Mouse (Mus musculus) frontal cortex, postnatal 36 days (tissue): ENCODE results near the gene H2-DMb1.
A peak's percentile ranks its signal among the peaks of the same experiment; 100 is the strongest.

Experiments used
- DNase-seq, 2 experiments: peaks; one replicate each; pipeline ENCODE4 v3.0.0; 2022; ENCODE audit warnings: low spot score in 2 of 2

The H2-DMb1 gene

DNA sequence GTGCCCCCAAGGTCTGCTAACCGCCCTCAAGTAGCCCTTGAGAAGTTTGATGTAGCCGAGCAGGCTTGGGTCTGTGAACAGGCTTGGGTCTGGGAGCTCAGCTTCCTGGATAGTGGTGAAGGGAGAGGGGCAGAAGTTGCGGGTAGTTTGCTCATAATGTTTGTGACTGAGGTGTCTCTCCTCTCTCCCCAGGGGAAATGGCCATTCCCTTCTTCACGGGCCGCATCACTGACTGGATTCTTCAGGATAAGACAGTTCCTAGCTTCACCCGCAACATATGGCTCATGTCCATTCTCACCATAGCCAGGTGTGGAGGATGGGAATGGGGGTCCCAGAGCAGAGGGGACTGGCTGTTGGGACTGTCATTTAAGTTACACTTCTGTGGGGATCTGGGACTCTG is 36.1 kb downstream of the H2-DMb1 start:
- no peak for DNase-seq

DNA sequence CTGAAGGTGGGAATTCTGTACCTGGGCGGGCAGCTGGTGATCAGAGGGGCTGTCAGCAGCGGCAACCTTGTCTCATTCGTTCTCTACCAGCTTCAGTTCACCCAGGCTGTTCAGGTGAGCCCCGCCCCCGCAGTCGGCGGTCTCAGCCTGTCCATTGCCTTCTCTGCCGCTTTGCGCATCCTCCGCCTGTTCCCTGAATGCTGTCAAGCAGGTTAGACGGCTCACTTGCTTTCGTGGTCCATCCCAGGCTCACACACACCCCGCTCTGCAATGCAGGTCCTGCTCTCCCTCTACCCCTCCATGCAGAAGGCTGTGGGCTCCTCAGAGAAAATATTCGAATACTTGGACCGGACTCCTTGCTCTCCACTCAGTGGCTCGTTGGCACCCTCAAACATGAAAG is 40.0 kb downstream of the H2-DMb1 start:
- no peak for DNase-seq

DNA sequence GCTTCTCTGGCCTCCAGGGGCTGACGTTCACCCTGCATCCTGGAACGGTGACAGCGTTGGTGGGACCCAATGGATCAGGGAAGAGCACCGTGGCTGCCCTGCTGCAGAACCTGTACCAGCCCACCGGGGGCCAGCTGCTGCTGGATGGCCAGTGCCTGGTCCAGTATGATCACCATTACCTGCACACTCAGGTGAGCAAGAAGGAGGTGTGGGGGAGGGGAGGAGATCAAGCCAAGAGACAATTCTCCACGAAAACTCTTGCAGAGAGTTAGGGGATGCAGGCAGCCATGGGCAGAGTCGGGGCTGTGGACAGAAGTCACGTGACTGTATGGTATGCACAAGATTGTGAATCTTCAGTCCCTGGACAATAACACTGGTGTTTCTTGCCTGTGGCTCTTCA is 40.6 kb downstream of the H2-DMb1 start:
- DNase-seq, result no peak

DNA sequence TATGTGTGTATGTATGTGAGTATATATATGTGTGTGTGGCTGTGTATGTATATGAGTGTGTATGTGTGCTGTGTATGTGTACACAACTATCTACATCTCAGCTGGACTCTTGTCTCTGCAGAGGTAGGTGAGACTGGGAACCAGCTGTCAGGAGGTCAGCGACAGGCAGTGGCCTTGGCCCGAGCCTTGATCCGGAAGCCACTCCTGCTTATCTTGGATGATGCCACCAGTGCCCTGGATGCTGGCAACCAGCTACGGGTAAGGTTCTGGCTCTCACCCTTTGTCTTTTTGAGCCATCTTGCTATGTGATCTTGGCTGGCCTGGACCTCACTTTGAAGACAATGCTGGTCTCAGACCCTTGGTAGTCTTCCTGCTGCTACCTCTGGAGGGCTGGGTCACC is 41.9 kb downstream of the H2-DMb1 start:
- no peak for DNase-seq

DNA sequence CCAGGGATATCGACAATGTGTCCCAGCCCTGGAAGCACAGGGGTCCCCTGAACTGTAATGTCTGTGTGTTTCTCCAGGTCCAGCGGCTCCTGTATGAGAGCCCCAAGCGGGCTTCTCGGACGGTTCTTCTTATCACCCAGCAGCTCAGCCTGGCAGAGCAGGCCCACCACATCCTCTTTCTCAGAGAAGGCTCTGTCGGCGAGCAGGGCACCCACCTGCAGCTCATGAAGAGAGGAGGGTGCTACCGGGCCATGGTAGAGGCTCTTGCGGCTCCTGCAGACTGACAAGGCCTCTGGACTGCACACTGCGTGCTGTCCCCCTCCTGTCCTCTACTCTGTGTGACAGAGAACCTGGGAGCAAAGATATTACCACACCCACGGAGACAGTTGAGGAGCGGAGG is 43.6 kb downstream of the H2-DMb1 start:
- no peak for DNase-seq

DNA sequence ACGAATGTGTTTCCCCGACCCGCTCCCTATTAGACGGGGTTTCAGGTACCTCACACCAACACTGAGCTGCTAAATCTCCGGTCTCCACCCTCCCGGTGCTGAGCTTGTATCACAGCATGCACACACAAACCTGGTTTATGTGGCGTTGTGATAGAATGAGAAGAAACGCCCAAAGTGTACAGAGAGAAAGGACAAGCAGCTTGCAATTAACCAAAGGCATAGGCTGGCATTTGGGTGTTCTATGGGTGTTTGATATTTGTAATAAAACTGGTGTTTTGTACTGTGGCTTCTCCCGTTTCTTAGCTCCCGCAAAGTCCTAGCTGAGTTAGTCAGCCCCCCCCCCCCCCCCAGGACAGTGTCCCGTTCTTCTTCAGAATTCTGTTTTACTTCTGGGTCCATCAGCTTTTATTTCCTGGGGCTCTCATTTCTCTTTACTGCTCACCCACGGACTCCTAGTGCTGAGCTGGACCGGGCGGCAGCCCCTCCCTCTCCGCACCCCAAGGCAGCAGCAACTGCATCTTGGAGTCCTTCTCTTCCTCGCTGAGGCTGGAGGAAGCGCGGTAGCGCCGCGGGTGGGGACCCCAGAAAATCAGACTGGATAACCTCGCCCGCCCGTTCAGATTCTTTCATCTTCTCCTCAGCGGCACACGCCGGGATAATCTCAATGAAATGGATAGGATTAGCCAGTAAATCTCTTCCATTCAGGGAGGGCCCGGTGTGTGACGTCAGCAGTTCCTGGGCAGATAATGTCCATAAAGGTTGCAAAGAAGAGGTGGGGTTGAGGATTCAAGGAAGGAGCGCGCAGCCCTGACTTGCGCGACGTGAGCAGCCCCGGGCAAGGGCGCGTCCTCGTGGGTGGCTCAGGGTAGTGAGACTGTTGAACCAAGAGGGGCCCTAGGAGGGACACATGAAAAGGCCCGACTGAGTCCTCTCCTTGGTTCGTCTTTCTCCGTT is 44.3 kb downstream of the H2-DMb1 start, which contains the start of gene Psmb8:
Gene Psmb8, plus strand, starts transcription at position 781 of the 954 bp plus-strand sequence.
- DNase-seq, result peak; percentile 82 to 87

DNA sequence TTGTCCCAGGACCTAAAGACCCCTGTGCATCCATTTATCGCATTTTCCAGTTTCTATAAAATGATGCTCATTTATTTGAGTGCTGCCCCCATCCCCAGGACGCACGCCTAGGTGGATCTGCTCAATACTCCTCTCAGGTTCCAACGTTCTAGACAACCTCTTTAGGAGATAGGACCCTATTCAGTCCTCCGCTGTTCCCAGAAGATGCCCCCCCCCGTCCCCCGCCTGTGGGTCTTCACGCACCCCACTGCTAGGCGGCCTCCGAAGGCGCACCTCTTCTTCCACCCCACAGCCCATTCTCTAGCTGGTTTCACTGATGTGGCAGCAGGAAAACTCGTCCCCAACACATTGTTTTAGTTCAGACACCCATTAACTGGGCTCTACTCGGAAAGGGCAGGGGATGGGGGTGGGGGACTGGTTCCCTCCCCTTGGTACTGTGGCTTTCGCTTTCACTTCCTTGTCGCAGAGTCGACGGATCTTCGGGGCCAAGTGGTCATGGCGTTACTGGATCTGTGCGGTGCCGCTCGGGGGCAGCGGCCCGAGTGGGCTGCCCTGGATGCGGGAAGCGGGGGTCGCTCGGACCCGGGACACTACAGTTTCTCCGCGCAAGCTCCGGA is 45.1 kb downstream of the H2-DMb1 start:
- no peak for DNase-seq

DNA sequence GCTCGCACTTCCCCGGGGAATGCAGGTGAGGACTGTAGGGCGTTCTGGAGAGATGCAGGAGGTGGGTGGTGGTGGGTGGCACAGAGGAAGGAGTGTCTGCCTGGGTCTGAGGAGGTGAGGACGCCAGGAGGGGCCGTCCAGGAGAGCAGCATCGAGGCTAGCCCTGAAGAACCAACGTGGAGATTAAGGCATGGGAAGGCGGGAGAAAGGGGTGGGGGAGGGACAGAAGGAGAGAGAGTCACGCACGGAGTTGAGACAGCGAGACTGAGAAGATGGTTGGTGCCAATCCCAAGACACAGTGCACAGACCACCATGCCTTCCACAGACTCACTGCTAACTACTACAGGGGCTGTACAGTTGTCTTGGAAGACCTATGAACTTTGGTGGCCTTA is 45.6 kb downstream of the H2-DMb1 start:
- no peak for DNase-seq

DNA sequence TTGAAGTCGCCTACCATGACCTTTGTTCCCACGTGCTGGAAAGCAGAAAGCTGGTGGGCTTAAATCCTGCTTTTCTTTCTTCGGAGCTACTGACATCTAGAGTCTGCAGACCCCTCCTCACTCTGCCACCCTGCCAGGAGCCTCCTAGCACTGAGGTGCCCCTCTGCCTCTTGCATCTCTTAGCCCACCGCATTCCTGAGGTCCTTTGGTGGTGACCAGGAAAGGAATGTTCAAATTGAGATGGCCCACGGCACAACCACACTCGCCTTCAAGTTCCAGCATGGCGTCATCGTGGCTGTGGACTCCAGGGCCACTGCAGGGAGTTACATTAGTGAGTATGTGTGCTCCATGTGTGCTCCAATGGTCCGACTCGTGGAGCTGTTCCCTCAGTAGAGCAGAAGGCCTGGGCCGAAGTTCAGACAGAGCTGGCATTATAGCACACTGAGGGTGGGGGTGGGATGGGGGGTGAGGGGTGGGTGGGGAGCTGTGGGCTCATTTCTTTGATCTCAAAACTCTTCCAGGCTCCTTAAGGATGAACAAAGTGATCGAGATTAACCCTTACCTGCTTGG is 46.3 kb downstream of the H2-DMb1 start:
- no peak for DNase-seq

DNA sequence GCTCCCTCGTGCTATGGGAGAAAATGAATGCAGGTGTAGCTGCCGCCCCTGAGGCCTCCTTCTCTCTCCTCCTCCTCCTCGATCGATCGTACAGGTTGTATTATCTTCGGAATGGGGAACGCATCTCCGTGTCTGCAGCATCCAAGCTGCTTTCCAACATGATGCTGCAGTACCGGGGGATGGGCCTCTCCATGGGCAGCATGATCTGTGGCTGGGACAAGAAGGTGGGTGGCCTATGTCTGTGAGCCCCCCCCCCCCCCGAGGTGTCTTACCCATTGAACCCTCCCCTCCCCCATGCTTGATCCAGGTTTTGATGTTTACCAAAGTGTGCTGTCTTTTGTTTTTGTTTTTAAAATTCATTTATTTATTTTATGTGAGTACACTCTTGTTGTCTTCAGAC is 47.2 kb downstream of the H2-DMb1 start:
- no peak for DNase-seq

DNA sequence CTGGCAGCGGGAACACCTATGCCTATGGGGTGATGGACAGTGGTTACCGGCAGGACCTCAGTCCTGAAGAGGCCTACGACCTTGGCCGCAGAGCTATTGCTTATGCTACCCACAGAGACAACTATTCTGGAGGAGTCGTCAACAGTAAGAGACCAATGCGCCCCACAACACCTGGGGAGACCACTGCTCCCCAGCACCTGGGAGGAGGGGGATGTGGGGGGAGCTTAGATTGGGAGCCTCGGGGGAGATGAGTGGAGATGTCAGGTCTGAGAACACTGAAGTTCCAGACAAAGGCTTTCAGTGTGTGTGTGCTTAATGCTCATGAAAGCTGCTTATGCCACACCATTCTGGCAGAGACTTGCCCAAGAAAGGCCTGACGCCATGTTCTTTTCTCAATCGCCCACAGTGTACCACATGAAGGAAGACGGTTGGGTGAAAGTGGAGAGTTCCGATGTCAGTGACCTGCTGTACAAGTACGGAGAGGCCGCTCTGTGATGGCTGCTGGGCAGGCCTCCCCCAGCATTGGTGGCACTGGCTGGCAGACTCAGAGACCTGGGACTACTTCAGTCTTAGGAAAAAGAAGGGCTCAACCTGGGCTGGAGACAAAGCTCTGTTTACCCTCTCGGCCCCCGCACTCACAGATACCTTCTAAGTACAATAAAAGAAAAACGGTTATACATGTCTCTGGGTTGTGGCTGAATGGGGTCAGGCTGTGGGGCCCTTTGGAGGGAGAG is 48.1 kb downstream of the H2-DMb1 start:
- DNase-seq, result no peak

DNA sequence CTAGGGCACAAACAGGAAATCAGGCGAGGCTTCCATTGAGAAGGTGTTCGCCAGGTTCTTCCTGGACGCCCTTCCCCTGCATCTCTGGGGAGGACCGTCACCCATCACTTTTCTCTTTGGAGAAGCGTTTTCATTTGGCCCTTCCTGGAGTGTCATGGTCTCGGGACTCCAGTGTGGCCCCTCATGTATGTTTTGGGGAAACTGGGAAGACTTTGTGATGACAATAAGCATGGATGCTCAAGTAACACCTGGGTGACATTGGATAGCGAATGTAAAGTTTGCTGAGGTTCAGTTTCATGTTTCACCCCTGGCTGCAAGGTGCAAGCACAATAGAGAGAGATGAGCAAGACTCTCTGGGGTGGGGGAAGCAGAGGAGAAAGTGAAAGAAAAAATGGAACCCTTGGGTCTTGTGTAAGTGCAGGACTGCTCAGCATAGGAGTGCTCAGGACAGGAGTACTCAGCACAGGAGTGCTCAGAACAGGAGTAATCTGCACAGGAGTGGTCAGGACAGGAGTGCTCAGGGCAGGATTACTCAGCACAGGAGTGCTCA is 48.7 kb downstream of the H2-DMb1 start:
- no peak for DNase-seq

DNA sequence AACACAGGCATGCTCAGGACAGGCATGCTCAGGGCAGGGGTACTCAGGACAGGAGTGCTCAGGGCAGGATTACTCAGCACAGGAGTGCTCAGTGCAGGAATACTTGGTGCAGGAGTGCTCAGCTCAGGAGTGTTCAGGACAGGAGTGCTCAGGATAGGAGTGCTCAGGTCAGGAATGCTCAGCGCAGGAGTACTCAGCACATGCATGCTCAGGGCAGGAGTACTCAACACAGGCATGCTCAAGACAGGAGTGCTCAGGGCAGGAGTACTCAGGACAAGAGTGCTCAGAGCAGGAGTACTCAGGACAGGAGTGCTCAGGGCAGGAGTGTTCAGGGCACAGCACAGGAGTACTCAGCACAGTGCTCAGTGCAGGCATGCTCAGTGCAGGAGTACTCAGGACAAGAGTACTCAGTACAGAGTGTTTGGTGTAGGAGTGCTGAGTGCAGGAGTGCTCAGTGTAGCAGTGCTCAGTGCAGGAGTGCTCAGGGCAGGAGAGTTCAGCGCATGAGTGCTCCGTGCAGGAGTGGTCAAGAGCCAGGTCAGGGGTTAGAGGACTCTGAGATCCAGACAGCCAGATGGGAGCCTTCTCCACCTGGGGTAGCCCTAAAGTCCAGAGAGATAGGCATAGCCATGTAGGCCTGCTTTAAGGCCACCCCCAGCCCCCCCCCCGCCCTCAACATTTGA is 50.0 kb downstream of the H2-DMb1 start:
- DNase-seq, result no peak

DNA sequence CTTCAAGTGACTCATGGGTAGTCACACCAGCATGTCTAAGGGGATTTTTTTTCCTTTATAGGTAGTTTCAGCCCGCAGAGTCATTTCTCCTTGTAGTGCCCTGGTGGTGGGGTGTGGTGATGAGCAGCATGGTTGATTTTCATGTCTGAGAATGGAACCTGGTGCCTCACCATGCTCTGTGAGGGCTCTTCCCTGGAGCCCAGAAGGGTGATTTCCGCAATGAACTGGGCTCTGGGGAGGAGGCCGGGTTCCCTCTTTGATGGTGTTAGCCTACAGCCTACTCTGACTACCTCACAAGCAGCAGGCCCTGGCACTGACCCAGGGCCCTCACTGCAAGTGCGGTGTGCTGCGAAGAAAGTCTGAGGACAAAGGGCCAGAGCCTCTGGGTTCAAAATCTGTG is 50.6 kb downstream of the H2-DMb1 start, which contains the start of gene Tap2:
Gene Tap2, plus strand, starts transcription at position 84 of the 400 bp plus-strand sequence.
- DNase-seq, result no peak

DNA sequence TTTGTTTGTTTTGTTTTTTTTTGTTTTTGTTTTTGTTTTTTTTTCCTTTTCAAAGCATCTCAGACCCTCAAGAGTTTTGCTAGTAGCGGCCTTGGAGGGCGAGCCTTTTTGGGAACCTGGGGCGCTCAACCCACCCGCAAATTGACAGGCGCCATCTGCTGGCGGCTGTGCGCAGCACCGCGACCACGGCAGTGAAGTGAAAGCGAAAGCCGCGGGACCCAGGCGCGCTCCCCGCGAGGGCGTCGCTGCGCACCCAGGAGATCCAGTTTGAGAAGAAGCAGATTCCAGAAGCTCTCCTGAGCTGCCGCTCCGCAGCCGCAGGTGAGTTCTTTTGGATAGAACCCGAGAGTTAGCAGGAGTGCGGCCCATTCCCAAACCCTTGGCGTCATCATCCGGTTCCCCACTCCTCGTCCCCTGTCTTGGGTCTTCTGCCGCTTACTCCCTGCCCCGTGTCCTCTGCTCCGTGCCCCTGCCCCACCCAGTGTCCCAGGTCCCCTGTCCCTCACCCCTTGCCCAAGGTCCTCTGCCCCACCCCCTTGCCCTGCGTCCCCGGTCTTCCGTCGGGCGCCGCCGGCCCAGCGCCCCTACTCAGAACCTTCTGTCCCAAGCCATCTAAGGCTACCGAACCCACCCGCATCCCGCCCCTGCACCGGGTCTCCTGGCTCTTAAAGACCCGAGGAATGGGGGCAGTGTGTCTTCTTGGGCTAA is 51.6 kb downstream of the H2-DMb1 start:
- peak; percentile 85 to 86 for DNase-seq

DNA sequence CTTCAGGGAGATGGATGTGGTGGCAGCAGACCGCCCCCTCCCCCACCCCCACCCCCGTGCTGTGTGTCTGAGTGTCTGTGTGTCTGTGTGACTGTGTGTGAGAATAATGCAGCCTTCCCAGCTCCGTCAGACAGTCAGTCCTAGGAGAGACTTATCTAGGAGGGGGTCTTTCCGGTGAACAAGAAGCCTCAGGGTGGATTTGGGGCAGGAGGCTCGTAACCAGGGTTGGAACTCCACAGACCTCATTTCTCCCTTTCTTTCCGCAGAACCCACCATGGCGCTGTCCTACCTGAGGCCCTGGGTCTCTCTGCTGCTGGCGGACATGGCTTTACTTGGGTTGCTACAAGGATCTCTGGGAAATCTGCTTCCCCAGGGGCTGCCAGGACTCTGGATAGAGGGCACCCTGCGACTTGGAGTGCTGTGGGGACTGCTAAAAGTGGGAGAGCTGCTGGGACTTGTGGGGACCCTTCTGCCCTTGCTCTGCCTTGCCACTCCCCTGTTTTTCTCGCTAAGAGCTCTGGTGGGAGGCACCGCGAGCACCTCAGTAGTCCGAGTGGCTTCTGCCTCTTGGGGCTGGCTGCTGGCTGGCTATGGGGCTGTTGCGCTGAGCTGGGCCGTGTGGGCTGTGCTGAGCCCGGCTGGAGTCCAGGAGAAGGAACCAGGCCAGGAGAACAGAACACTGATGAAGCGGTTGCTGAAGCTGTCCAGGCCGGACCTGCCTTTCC is 52.3 kb downstream of the H2-DMb1 start:
- no peak for DNase-seq

DNA sequence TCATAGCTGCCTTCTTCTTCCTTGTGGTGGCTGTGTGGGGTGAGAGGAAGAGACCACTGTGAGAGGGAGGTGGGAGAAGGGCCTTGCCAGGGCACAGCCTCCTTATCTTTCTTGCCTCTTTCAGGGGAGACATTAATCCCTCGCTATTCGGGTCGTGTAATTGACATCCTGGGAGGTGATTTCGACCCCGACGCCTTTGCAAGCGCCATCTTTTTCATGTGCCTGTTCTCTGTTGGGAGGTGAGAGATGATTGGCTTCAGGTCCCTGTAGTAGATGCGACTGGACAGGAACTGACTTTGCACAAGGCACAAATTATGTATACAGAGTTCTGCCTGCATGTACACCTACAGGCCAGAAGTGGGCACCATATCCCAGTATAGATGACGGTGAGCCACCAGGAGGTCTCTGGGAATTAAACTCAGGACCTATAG is 52.9 kb downstream of the H2-DMb1 start:
- no peak for DNase-seq

DNA sequence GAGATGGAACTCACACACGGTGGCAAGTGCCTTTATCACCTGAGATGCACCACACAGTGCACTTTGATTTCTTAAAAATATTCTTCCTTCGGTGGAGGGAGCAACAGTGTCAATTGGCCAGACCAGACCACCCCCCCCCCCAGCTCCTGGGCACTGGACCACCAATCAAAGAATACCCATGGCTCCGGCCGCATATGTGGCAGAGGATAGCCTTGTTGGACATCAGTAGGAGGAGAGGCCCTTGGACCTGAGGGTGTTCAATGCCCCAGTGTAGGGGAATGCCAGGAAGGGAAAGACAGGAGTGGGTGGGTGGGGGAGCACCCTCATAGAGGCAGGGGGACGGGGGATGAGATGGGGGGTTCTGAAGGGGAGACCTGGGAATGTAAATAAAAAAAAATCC is 53.9 kb downstream of the H2-DMb1 start:
- DNase-seq, result no peak

DNA sequence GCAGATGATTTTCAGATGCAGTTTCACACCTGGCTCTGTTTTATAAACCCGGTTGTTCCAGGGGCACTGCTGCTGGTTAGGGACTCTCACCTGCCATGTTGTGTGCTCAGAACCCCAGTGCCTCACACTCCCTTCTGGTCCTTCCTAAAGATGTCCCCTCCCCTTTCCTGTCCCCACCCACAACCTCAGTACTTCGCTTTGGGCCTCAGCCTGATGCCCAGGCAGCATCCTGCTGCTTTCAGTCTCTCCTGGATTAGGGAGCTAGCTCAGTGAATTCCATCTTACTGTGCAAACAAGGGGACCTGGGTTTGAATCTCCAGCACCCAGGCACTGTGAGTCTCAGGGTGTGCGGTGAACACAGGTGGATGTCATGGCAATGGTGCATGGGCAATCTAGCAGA is 54.6 kb downstream of the H2-DMb1 start:
- no peak for DNase-seq

DNA sequence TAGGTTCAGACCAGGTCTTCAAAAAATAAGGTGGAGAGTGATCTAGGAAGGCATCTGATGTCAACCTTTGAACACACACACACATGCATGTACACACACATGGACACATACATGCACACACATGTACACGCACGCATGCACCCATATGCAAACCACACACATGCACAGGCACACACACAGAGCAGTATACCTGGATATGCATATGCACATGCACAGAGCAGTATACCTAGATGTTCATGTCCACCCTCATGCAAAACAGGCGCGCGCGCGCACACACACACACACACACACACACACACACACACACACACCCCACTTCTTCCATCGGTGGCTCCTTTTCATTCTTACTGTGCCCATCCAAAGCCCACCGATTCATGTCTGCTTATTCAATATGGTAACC is 55.0 kb downstream of the H2-DMb1 start:
- no peak for DNase-seq
